Mouse (Mus musculus): Measurements from ENCODE around the gene Tcaf1.

Gene Tcaf1

GRCm38 (mm10) chr6:42709291-42710211, at the start of gene Tcaf1:
Gene Tcaf1, minus strand, starts transcription at chr6:42710088.
- DNase-seq = peak; percentile 59

GRCm38 (mm10) chr6:42756104-42756503, 46.2 kb upstream of the Tcaf1 start, which contains the start of gene Olfr38:
Gene Olfr38, plus strand, starts transcription at chr6:42756404.
- DNase-seq = no peak

GRCm38 (mm10) chr6:42747846-42748245, 38.0 kb upstream of the Tcaf1 start:
- DNase-seq = no peak

- no peak for DNase-seq
These were observed 32.4 kb upstream of the Tcaf1 start for GRCm38 (mm10) chr6:42742303-42742702.

- no peak for DNase-seq
These were observed 29.2 kb upstream of the Tcaf1 start, which contains the start of gene Olfr453 for GRCm38 (mm10) chr6:42739071-42739470. Gene Olfr453, plus strand, starts transcription at chr6:42739371.

GRCm38 (mm10) chr6:42717973-42718372, 8.1 kb upstream of the Tcaf1 start:
- peak; percentile 2 for DNase-seq

GRCm38 (mm10) chr6:42714668-42715067, 4.8 kb upstream of the Tcaf1 start:
- no peak for DNase-seq

- peak; percentile 78 for DNase-seq
These were observed 17.2 kb downstream of the Tcaf1 start for GRCm38 (mm10) chr6:42692517-42693190.

GRCm38 (mm10) chr6:42692154-42692516, 17.8 kb downstream of the Tcaf1 start:
- DNase-seq = peak; percentile 70

GRCm38 (mm10) chr6:42689761-42690160, 20.1 kb downstream of the Tcaf1 start:
- DNase-seq = no peak

- no peak for DNase-seq
These were observed 22.0 kb downstream of the Tcaf1 start for GRCm38 (mm10) chr6:42687907-42688306.

- DNase-seq = no peak
These were observed 29.8 kb downstream of the Tcaf1 start for GRCm38 (mm10) chr6:42680077-42680476.

- no peak for DNase-seq
These were observed 33.9 kb downstream of the Tcaf1 start for GRCm38 (mm10) chr6:42676011-42676410.

GRCm38 (mm10) chr6:42671767-42672166, 38.1 kb downstream of the Tcaf1 start:
- no peak for DNase-seq

GRCm38 (mm10) chr6:42667722-42668121, 42.2 kb downstream of the Tcaf1 start:
- no peak for DNase-seq

GRCm38 (mm10) chr6:42661739-42662138, 48.1 kb downstream of the Tcaf1 start:
- DNase-seq = no peak

GRCm38 (mm10) chr6:42644912-42645549, 64.9 kb downstream of the Tcaf1 start, which contains the start of gene Tcaf2:
Gene Tcaf2, minus strand, starts transcription at chr6:42645254.
- peak; percentile 80 for DNase-seq

- no peak for DNase-seq
These were observed 75.5 kb downstream of the Tcaf1 start for GRCm38 (mm10) chr6:42634393-42634792.

GRCm38 (mm10) chr6:42631395-42631794, 78.5 kb downstream of the Tcaf1 start:
- DNase-seq = no peak

All from liver (tissue).